Mouse (Mus musculus) 3134 (cell line): ENCODE results near the gene Hba-x.
A peak's percentile ranks its signal among the peaks of the same experiment; 100 is the strongest.
"Not testable (repeated sequence)": the region's sequence is repeated elsewhere in the genome, so short reads cannot be mapped to it uniquely, and the experiment has no call there.

ENCODE experiments used
- DNase-seq: peaks from one replicate; pipeline ENCODE4 v3.0.0-alpha.2; 2011; ENCODE audit warnings: low spot score; ENCODE audit not compliant: insufficient read length; ENCODE audit errors: extremely low read depth

Gene Hba-x

GRCm38 (mm10) chr11:32248350-32248749 lies 27.9 kb upstream of the Hba-x start:
- no peak for DNase-seq

- no peak for DNase-seq
These were observed 25.1 kb upstream of the Hba-x start for GRCm38 (mm10) chr11:32250880-32251763.

GRCm38 (mm10) chr11:32253121-32253520 lies 23.1 kb upstream of the Hba-x start:
- DNase-seq: no peak

DNA sequence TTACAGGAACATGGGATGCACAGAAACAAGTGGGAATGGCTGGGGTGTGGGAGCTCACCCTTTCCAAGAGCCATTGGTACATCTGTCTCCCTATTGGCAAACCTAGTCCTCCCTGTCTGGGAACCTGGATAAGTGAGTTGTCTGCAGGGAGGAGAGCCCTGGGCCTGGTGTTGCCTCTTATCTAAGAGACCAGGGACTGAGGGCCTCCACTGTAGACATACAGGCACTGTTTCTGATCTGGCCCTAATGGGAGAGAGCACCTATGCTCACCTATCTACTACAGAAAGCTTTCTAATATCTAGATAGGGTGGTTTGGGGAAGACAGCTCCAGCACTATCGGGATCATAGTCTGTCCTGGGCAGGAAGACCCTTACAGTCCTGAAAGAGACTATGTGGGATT lies 20.1 kb upstream of the Hba-x start:
- no peak for DNase-seq

- no peak for DNase-seq
These were observed 19.6 kb upstream of the Hba-x start for GRCm38 (mm10) chr11:32256566-32256965.

GRCm38 (mm10) chr11:32262674-32263415 lies 13.4 kb upstream of the Hba-x start:
- DNase-seq: no peak

DNA sequence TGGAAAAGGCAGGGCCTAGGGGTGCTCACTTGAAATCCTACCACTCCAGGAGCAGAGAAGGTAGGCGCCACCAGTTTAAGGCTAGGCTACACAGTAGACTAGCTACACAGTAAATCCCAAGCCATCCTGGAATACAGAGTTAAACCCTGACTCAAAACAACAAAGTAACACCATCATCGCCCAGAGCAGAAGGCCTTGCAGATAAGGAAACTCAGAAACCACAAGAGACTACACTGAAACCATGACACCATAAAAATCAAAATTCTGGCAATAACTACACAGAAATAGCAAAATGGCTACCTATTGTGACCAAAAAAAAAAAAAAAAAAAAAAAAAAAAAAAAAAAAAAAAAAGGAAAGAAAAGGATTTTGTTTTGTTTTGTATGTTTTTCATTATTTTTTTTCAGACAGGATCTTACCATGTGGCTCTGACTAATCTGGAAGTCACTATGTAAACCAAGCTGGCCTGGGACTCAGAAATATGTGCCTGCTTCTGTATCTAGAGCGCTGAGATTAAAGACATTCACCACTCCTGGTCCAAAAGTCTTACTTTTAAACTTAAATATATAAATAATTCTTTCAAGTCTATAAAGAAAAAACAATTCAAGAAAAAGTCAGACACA lies 11.0 kb upstream of the Hba-x start:
- no peak for DNase-seq

DNA sequence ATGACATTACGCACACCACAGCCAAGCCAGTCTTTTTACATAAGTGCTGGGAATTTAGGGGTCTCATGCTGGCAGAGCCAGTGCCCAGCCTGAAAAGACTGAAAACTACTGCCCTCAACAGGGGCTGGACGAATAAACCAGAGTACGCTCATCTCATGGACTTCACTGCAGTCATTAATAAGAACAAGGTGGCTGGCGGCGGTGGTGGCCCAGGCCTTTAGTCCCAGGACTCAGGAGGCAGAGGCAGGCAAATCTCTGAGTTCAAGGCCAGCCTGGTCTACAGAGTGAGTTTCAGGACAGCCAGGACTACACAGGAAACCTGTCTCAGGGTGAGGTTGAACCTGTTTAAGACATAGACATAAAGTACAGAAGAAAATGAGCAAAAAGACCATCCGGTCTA lies 10.0 kb upstream of the Hba-x start:
- DNase-seq: no peak

GRCm38 (mm10) chr11:32266776-32267175 lies 9.4 kb upstream of the Hba-x start:
- no peak for DNase-seq

GRCm38 (mm10) chr11:32267188-32267884 lies 8.9 kb upstream of the Hba-x start, which contains the start of gene Nprl3:
Gene Nprl3, minus strand, starts transcription at chr11:32267707.
- peak; percentile 95 for DNase-seq

DNA sequence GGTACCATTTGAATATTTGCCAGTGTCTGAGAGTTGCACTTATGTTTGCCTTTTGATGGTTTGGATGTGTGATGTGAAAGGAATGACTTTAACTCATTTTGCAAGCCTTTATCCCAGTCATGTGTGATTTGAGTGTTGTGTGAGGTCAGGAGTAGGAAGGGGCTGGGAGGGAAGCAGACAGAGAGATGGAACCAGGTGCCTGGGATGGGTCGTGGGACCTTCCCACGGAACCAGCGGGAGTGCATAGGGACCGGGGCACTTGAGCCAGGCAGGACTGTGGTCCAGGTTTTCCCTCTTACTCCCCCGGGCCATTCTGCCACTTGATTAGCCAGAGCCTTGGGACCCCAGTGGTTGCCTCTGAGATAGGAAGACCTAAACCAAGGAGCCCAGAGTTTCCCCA lies 8.2 kb upstream of the Hba-x start:
- DNase-seq: peak; percentile 32

GRCm38 (mm10) chr11:32268952-32269351 lies 7.2 kb upstream of the Hba-x start:
- DNase-seq: no peak

DNA sequence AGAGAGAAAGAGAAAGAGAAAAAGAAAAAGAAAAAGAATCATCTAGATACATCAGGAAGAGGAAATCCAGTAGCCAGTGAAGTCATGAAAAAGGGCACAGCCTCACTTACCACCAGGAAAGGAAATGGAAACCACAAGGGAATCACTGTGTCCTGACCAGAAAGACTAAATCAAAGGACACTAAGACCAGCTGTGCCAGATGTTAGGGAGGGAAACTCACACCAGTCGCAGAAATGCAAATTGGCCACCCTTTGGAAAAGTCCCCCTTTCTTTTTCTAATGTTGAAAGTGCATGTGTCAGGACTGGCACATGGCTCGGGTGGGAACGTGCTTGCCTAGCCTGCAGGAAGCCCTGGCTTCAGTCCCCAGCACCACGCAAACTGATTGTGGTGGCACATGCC lies 5.0 kb upstream of the Hba-x start:
- DNase-seq: peak; percentile 27

DNA sequence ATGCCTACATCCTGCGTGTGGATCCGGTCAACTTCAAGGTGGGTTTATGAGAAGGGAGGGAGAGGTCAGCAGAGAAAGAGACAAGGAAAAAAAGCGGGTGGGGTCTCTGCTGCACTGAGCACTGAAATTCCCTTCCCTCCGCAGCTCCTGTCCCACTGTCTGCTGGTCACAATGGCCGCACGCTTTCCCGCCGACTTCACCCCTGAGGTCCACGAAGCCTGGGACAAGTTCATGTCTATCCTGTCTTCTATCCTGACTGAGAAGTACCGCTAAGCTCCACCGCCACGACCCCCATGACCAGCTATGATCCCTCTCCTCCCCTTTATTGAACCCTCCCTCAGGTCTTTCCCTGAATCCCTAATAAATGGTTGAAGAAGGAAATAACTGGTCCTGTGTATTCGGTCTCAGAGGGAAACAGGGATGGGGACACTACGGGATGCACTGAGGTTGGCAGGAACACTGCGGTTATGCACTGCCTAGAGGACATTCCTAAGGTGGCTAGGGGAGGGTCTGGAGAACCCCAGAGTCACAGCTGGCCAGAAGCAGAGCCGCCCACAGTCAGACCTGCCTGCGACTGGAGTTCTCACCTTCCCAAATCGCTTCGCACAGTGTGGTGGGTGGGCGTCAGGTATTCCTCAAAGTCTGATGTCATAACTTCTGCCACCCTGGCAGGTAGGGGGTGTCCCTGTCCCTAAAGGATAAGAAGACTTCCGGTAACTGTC lies 1.7 kb downstream of the Hba-x start:
- DNase-seq: no peak

DNA sequence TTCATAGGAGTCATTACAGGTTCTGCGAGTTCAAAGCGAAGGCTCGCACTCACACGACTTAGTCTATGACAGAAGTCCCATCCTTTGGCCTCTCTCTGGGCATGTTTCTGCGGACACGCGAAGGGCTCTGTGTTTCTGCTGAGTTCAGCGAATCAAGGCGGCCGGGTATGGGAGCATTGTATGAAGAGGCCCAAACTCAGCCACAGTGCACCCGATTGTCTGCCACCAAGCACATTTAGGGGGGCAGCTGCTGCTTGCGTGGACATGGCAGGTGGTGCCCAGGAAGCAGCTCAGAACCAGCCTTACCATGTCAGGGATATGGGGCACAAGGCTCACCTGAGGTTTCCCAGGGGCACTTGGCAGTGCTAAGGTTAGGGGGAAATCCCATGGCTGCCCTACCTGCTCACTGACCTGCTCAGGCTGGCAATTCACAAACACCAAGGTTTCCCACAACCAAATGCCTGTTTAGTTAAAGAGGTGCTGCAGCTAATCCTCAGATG lies 2.3 kb downstream of the Hba-x start:
- DNase-seq: no peak

DNA sequence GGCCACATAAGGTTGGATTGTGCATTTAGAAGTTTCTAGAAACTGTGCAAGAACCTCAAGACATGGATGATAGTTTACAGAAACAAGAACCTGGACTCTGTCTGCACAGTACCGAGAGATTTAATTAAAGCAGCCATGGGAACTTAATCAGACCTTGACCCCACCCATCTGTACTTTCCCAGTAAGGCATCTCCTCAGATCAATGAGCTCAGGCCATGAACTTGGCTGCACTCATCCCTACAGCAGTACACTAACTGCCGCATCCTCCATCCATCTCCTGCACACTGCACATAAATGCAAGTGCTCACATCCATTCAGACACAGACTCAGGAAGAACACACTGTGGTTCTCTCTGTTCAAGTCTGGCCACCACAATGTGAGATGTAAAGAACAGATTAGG lies 4.4 kb downstream of the Hba-x start:
- no peak for DNase-seq

GRCm38 (mm10) chr11:32281416-32282144 lies 5.4 kb downstream of the Hba-x start:
- DNase-seq: no peak

GRCm38 (mm10) chr11:32283091-32283777 lies 7.0 kb downstream of the Hba-x start, which contains the start of gene Hba-a1:
Gene Hba-a1, plus strand, starts transcription at chr11:32283511.
- not testable (repeated sequence) for DNase-seq

DNA sequence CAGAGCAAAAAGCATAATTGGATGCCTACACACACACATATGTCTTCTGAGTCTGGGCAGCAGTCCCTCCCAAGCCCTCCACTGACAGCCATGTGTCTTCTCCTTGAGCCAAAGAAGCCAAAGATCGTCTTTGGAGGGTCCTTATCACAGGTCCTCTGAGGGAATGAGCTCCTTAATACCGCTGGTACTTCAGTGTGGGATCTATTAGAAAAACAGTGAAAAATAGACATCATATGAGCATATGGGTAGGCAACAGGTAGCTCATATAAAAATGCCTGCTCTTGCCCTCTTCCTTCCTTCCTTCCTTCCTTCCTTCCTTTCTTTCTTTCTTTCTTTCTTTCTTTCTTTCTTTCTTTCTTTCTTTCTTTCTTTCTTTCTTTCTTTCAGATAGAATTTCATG lies 8.4 kb downstream of the Hba-x start:
- DNase-seq: not testable (repeated sequence)
